Mouse (Mus musculus) liver, embryonic 16.5 days (tissue): ENCODE results near the gene Ppm1a. TPM values are rescaled to one million over a fixed set of nuclear protein-coding genes. Genes with fewer than 3 reads are reported as not detected.
A peak's percentile ranks its signal among the peaks of the same experiment; 100 is the strongest.

ENCODE experiments used
- ATAC-seq: fragments of 200-750 bp; cut with Nextera tagmentation; 2 replicates; pipeline ENCODE4 v1.8.0; 2017; ENCODE audit warnings: low read depth, mild to moderate bottlenecking, moderate number of reproducible peaks, moderate library complexity
- H3K27ac ChIP-seq: fragments of 300-500 bp; sonication (generic); 2 replicates; pipeline ENCODE4 v1.5.1; 2014; ENCODE audit warnings: mild to moderate bottlenecking, low read length
- H3K27me3 ChIP-seq: fragments of 300-500 bp; sonication (generic); 2 replicates; pipeline ENCODE4 v1.6.1; 2014; ENCODE audit warnings: low read depth, low read length, mixed read lengths; ENCODE audit not compliant: control insufficient read depth, insufficient read depth
- H3K36me3 ChIP-seq: fragments of 300-500 bp; sonication (generic); 2 replicates; pipeline ENCODE4 v1.6.1; 2014; ENCODE audit warnings: mild to moderate bottlenecking; ENCODE audit not compliant: control insufficient read depth, insufficient read depth
- H3K4me1 ChIP-seq: fragments of 300-500 bp; sonication (generic); 2 replicates; pipeline ENCODE4 v1.6.1; 2014; ENCODE audit warnings: low read depth, low read length, mixed read lengths; ENCODE audit not compliant: control insufficient read depth
- H3K4me2 ChIP-seq: fragments of 300-500 bp; sonication (generic); 2 replicates; pipeline ENCODE4 v1.6.1; 2014; ENCODE audit warnings: low read depth, low read length, mixed read lengths
- H3K4me3 ChIP-seq: fragments of 300-500 bp; sonication (generic); 2 replicates; pipeline ENCODE4 v1.5.1; 2014; ENCODE audit warnings: low read depth, mild to moderate bottlenecking, low read length
- H3K9ac ChIP-seq: fragments of 300-500 bp; sonication (generic); 2 replicates; pipeline ENCODE4 v1.6.1; 2014; ENCODE audit warnings: low read depth, low read length
- H3K9me3 ChIP-seq: fragments of 300-500 bp; sonication (generic); replicated peaks from 2 replicates; pipeline ENCODE4 v1.6.1; 2016; ENCODE audit warnings: low read length; ENCODE audit not compliant: control insufficient read depth
- WGBS: fragments of 180-500 bp; shearing (Covaris S2); extraction: QIAGEN DNeasy Blood & Tissue Kit; methylation state at CpG from one replicate; pipeline ENCODE4 v1.1.7; 2014; ENCODE audit not compliant: insufficient replicate concordance; 5-methylcytosine and 5-hydroxymethylcytosine counted together
- polyA plus RNA-seq: library from polyadenylated mRNA; unstranded; fragments of >200 nt; fragmentation: Nextera tagmentation; extraction: Ambion mirVana; gene quantifications from 2 replicates; pipeline ENCODE4 v1.2.1, GENCODE M21; 2015

Gene Ppm1a
- polyA plus RNA-seq, 1 experiment from 2014 or later = 12.1 TPM

- ATAC-seq = no peak
- WGBS = 63% methylated on average over 2 of the region's 2 CpGs
Observed at GRCm38 (mm10) chr12:72750606-72751005, 6.6 kb upstream of the Ppm1a start.

GRCm38 (mm10) chr12:72757596-72757995 is 341 bp downstream of the Ppm1a start:
- no peak for ATAC-seq
- H3K4me3 ChIP-seq = no peak overlapping the region
- no peak overlapping the region for H3K9ac ChIP-seq
- no peaks in the 10 kb centered on the region for H3K9me3 ChIP-seq
- no peaks in the 10 kb centered on the region for H3K27me3 ChIP-seq
- H3K4me2 ChIP-seq = no peak overlapping the region
- no peaks in the 10 kb centered on the region for H3K36me3 ChIP-seq
- no peak overlapping the region for H3K27ac ChIP-seq
- 54% methylated on average over 1 of the region's 1 CpGs for WGBS
- peaks cover 12% of the 10 kb centered on the region for H3K4me1 ChIP-seq

More at GRCm38 (mm10) chr12:72750606-72751005, 6.6 kb upstream of the Ppm1a start:
- H3K4me1 ChIP-seq = no peaks in the 10 kb centered on the region
- H3K36me3 ChIP-seq = no peaks in the 10 kb centered on the region
- no peak overlapping the region for H3K27ac ChIP-seq
- no peak overlapping the region for H3K4me2 ChIP-seq
- no peaks in the 10 kb centered on the region for H3K27me3 ChIP-seq
- no peaks in the 10 kb centered on the region for H3K9me3 ChIP-seq
- no peak overlapping the region for H3K4me3 ChIP-seq
- no peak overlapping the region for H3K9ac ChIP-seq

GRCm38 (mm10) chr12:72759956-72760355 is 2.7 kb downstream of the Ppm1a start:
- ATAC-seq = no peak
- H3K9ac ChIP-seq = no peak overlapping the region
- H3K4me1 ChIP-seq = peaks cover 23% of the 10 kb centered on the region
- H3K4me2 ChIP-seq = peak overlapping the region; percentile 96
- H3K36me3 ChIP-seq = no peaks in the 10 kb centered on the region
- 16% methylated on average over 7 of the region's 7 CpGs for WGBS
- no peaks in the 10 kb centered on the region for H3K27me3 ChIP-seq
- H3K4me3 ChIP-seq = peak overlapping the region; percentile 92
- H3K27ac ChIP-seq = no peak overlapping the region
- no peaks in the 10 kb centered on the region for H3K9me3 ChIP-seq

- H3K27ac ChIP-seq = peak overlapping the region; percentile 98
- peak overlapping the region; percentile 98 for H3K9ac ChIP-seq
- no peaks in the 10 kb centered on the region for H3K36me3 ChIP-seq
- no peaks in the 10 kb centered on the region for H3K9me3 ChIP-seq
- H3K27me3 ChIP-seq = no peaks in the 10 kb centered on the region
- peaks cover 23% of the 10 kb centered on the region for H3K4me1 ChIP-seq
- peak; percentile 86 for ATAC-seq
- H3K4me2 ChIP-seq = peak overlapping the region; percentile 96
- peak overlapping the region; percentile 92 for H3K4me3 ChIP-seq
- WGBS = under 1% methylated on average over 69 of the region's 78 CpGs
Observed at GRCm38 (mm10) chr12:72760376-72761229, 3.3 kb downstream of the Ppm1a start.

GRCm38 (mm10) chr12:72761230-72761648 is 4.0 kb downstream of the Ppm1a start:
- Histone ChIP-seq H3K4me3 (peak overlapping the region; percentile 92), H3K4me2 (peak overlapping the region; percentile 96), H3K4me1 (peaks cover 23% of the 10 kb centered on the region), H3K36me3 (no peaks in the 10 kb centered on the region), H3K27me3 (no peaks in the 10 kb centered on the region), H3K9ac (peak overlapping the region; percentile 98), H3K9me3 (no peaks in the 10 kb centered on the region), H3K27ac (peak overlapping the region; percentile 98)
- ATAC-seq = peak; percentile 44
- 0% methylated on average over 33 of the region's 71 CpGs for WGBS

- Histone ChIP-seq H3K9ac (peak overlapping the region; percentile 98), H3K4me2 (peak overlapping the region; percentile 96), H3K36me3 (no peaks in the 10 kb centered on the region), H3K9me3 (no peaks in the 10 kb centered on the region), H3K4me3 (peak overlapping the region; percentile 92), H3K27me3 (no peaks in the 10 kb centered on the region), H3K27ac (peak overlapping the region; percentile 98), H3K4me1 (peaks cover 23% of the 10 kb centered on the region)
- WGBS = 0% methylated on average over 33 of the region's 43 CpGs
- peak; percentile 80 for ATAC-seq
Observed at GRCm38 (mm10) chr12:72761649-72762261, 4.5 kb downstream of the Ppm1a start.

GRCm38 (mm10) chr12:72762502-72762901 is 5.2 kb downstream of the Ppm1a start:
- Histone ChIP-seq H3K9me3 (no peaks in the 10 kb centered on the region), H3K4me1 (peaks cover 23% of the 10 kb centered on the region), H3K4me3 (peak overlapping the region; percentile 92), H3K27ac (peak overlapping the region; percentile 98), H3K27me3 (no peaks in the 10 kb centered on the region), H3K36me3 (no peaks in the 10 kb centered on the region), H3K4me2 (peak overlapping the region; percentile 96), H3K9ac (peak overlapping the region; percentile 98)
- no peak for ATAC-seq
- 13% methylated on average over 1 of the region's 1 CpGs for WGBS

- Histone ChIP-seq H3K27ac (peak overlapping the region; percentile 33; the same call in 1 of the 2 replicates), H3K4me3 (peak overlapping the region; percentile 92), H3K9ac (no peak overlapping the region), H3K27me3 (no peaks in the 10 kb centered on the region), H3K9me3 (no peaks in the 10 kb centered on the region), H3K36me3 (no peaks in the 10 kb centered on the region), H3K4me1 (peaks cover 25% of the 10 kb centered on the region), H3K4me2 (peak overlapping the region; percentile 96)
- ATAC-seq = no peak
- WGBS = 56% methylated on average over 1 of the region's 1 CpGs
Observed at GRCm38 (mm10) chr12:72763156-72763555, 5.9 kb downstream of the Ppm1a start.

GRCm38 (mm10) chr12:72767809-72768208 is 10.6 kb downstream of the Ppm1a start:
- peak; percentile 62; the same call in 1 of the 2 replicates for ATAC-seq
- 0 out of 2 replicates have a peak overlapping the region, but pooled peaks have one; percentile 38 for H3K27ac ChIP-seq

More at GRCm38 (mm10) chr12:72767809-72768208, 10.6 kb downstream of the Ppm1a start:
- peaks cover 5% of the 10 kb centered on the region; the same call in 1 of the 2 replicates for H3K36me3 ChIP-seq
- H3K9me3 ChIP-seq = no peaks in the 10 kb centered on the region
- no peaks in the 10 kb centered on the region for H3K27me3 ChIP-seq
- peaks cover 23% of the 10 kb centered on the region for H3K4me1 ChIP-seq
- H3K9ac ChIP-seq = no peak overlapping the region
- WGBS = 48% methylated on average over 6 of the region's 6 CpGs
- no peak overlapping the region for H3K4me2 ChIP-seq
- H3K4me3 ChIP-seq = no peak overlapping the region
